Mouse (Mus musculus) kidney, embryonic 15.5 days (tissue): ENCODE measurements around the gene Taf6l. TPM values are rescaled to one million over a fixed set of nuclear protein-coding genes. Genes with fewer than 3 reads are reported as not detected.

Experiments used
- ATAC-seq: fragments of 200-750 bp; cut with Nextera tagmentation; replicated peaks from 2 replicates; pipeline ENCODE4 v1.8.0; 2017; ENCODE audit warnings: moderate TSS enrichment; ENCODE audit not compliant: low FRiP score
- H3K27ac ChIP-seq: fragments of 300-500 bp; sonication (generic); 2 replicates; pipeline ENCODE4 v1.5.1; 2015; ENCODE audit warnings: mild to moderate bottlenecking, inconsistent platforms
- H3K27me3 ChIP-seq: fragments of 300-500 bp; sonication (generic); 2 replicates; pipeline ENCODE4 v1.6.1; 2015; ENCODE audit warnings: inconsistent platforms
- H3K36me3 ChIP-seq: fragments of 300-500 bp; sonication (generic); 2 replicates; pipeline ENCODE4 v1.6.1; 2015; ENCODE audit warnings: inconsistent platforms
- H3K4me1 ChIP-seq: fragments of 300-500 bp; sonication (generic); 2 replicates; pipeline ENCODE4 v1.6.1; 2015; ENCODE audit warnings: inconsistent platforms
- H3K4me2 ChIP-seq: fragments of 300-500 bp; sonication (generic); 2 replicates; pipeline ENCODE4 v1.6.1; 2015; ENCODE audit warnings: moderate library complexity, mild to moderate bottlenecking, inconsistent platforms
- H3K4me3 ChIP-seq: fragments of 300-500 bp; sonication (generic); replicated peaks from 2 replicates; pipeline ENCODE4 v1.5.1; 2015; ENCODE audit warnings: mild to moderate bottlenecking, inconsistent platforms
- H3K9ac ChIP-seq: fragments of 300-500 bp; sonication (generic); 2 replicates; pipeline ENCODE4 v1.6.1; 2015; ENCODE audit warnings: mild to moderate bottlenecking, inconsistent platforms
- H3K9me3 ChIP-seq: fragments of 300-500 bp; sonication (generic); replicated peaks from 2 replicates; pipeline ENCODE4 v1.6.1; 2016; ENCODE audit warnings: inconsistent platforms
- WGBS: fragments of 180-500 bp; shearing (Covaris S2); methylation state at CpG from one replicate; pipeline ENCODE4 v1.1.7; 2015; ENCODE audit warnings: mixed read lengths; 5-methylcytosine and 5-hydroxymethylcytosine counted together
- microRNA-seq: library from miRNA; unstranded; fragments of <30 nt; microRNA quantifications from one replicate; pipeline ENCODE4, GENCODE M21; 2016
- polyA plus RNA-seq: library from polyadenylated mRNA; unstranded; fragments of >200 nt; fragmentation: Nextera tagmentation; extraction: Ambion mirVana; gene quantifications from 2 replicates; pipeline ENCODE4 v1.2.1, GENCODE M21; 2015

The Taf6l gene
- polyA plus RNA-seq, 1 experiment from 2014 or later, result 35.1 TPM

GRCm38 (mm10) chr19:8727495-8728114 lies 58.6 kb downstream of the Taf6l start:
- Histone ChIP-seq H3K4me2 (no peak overlapping the region), H3K9me3 (no peaks in the 10 kb centered on the region), H3K27ac (0 out of 2 replicates have a peak overlapping the region, but pooled peaks have one; percentile 13), H3K36me3 (peaks cover 31% of the 10 kb centered on the region), H3K27me3 (no peaks in the 10 kb centered on the region), H3K4me3 (no peak overlapping the region), H3K9ac (no peak overlapping the region), H3K4me1 (peaks cover 23% of the 10 kb centered on the region)
- WGBS, result 21% methylated on average over 5 of the region's 5 CpGs
- ATAC-seq, result no peak

- peaks cover 31% of the 10 kb centered on the region for H3K36me3 ChIP-seq
- no peaks in the 10 kb centered on the region for H3K27me3 ChIP-seq
- no peak for ATAC-seq
- peaks cover 30% of the 10 kb centered on the region for H3K4me1 ChIP-seq
- WGBS, result 21% methylated on average over 3 of the region's 3 CpGs
- no peak overlapping the region for H3K4me3 ChIP-seq
- H3K27ac ChIP-seq, result no peak overlapping the region; the same call in 1 of the 2 replicates
- peak overlapping the region; percentile 70; the same call in 1 of the 2 replicates for H3K4me2 ChIP-seq
- H3K9ac ChIP-seq, result no peak overlapping the region
- no peaks in the 10 kb centered on the region for H3K9me3 ChIP-seq
Measured at GRCm38 (mm10) chr19:8726609-8727390, 59.4 kb downstream of the Taf6l start.

GRCm38 (mm10) chr19:8725081-8725613 lies 61.1 kb downstream of the Taf6l start:
- Histone ChIP-seq H3K27ac (peak overlapping the region; percentile 94), H3K27me3 (no peaks in the 10 kb centered on the region), H3K4me3 (peak overlapping the region; percentile 84), H3K36me3 (peaks cover 31% of the 10 kb centered on the region), H3K9me3 (no peaks in the 10 kb centered on the region), H3K9ac (peak overlapping the region; percentile 96), H3K4me1 (peaks cover 36% of the 10 kb centered on the region), H3K4me2 (peak overlapping the region; percentile 70)
- 46% methylated on average over 4 of the region's 4 CpGs for WGBS
- no peak for ATAC-seq

Small RNA genes lying within 50 kb of the gene (microRNA-seq; reads per million reads assigned to microRNA genes)
- gene Mir6992, result not detected

Other genes starting within 250 kb of the Taf6l start
- 6.8 and 8.3 TPM in 2 replicates for gene Slc22a8, start 195.2 kb downstream of the Taf6l start, polyA plus RNA-seq
- gene Slc22a6, start 168.4 kb downstream of the Taf6l start, polyA plus RNA-seq, result 21.6 and 26.5 TPM in 2 replicates
- gene Chrm1, start 122.6 kb downstream of the Taf6l start, polyA plus RNA-seq, result 0.06 and 0.14 TPM in 2 replicates
- gene Slc3a2, start 63.0 kb downstream of the Taf6l start, polyA plus RNA-seq, result 115 and 123 TPM in 2 replicates
- 90.1 and 94.2 TPM in 2 replicates for gene Wdr74, start 50.6 kb downstream of the Taf6l start, polyA plus RNA-seq
- 2.0 and 2.6 TPM in 2 replicates for gene 1700092M07Rik, start 45.7 kb downstream of the Taf6l start, polyA plus RNA-seq
- gene Stx5a, start 45.0 kb downstream of the Taf6l start, polyA plus RNA-seq, result 132 and 145 TPM in 2 replicates
- gene Nxf1, start 29.3 kb downstream of the Taf6l start, polyA plus RNA-seq, result 183 and 189 TPM in 2 replicates
- 206 and 220 TPM in 2 replicates for gene Tmem223, start 15.4 kb downstream of the Taf6l start, polyA plus RNA-seq
- gene Tmem179b, start 11.9 kb downstream of the Taf6l start, polyA plus RNA-seq, result 83.6 and 85.6 TPM in 2 replicates
- gene Polr2g, start 12.2 kb upstream of the Taf6l start, polyA plus RNA-seq, result 172 and 187 TPM in 2 replicates
- gene Zbtb3, start 16.1 kb upstream of the Taf6l start, polyA plus RNA-seq, result 5.1 and 5.7 TPM in 2 replicates
- 61.7 and 62.7 TPM in 2 replicates for gene Ttc9c, start 32.9 kb upstream of the Taf6l start, polyA plus RNA-seq
- gene Hnrnpul2, start 33.6 kb upstream of the Taf6l start, polyA plus RNA-seq, result 5.6 and 6.4 TPM in 2 replicates
- not detected in 2 replicates for gene AC129217.1, start 43.4 kb upstream of the Taf6l start, polyA plus RNA-seq
- 52.1 and 58.1 TPM in 2 replicates for gene Bscl2, start 51.0 kb upstream of the Taf6l start, polyA plus RNA-seq
- 4.8 and 8.5 TPM in 2 replicates for gene Gng3, start 52.8 kb upstream of the Taf6l start, polyA plus RNA-seq
- gene Lrrn4cl, start 64.4 kb upstream of the Taf6l start, polyA plus RNA-seq, result 0.84 and 1.3 TPM in 2 replicates
- 192 and 195 TPM in 2 replicates for gene Ubxn1, start 85.1 kb upstream of the Taf6l start, polyA plus RNA-seq
- gene Uqcc3, start 94.5 kb upstream of the Taf6l start, polyA plus RNA-seq, result 69.5 and 72.8 TPM in 2 replicates
- 82.3 and 111 TPM in 2 replicates for gene Lbhd1, start 97.3 kb upstream of the Taf6l start, polyA plus RNA-seq
- not detected in 2 replicates for gene Gm49403, start 97.5 kb upstream of the Taf6l start, polyA plus RNA-seq
- gene 1810009A15Rik, start 102.4 kb upstream of the Taf6l start, polyA plus RNA-seq, result 100 TPM in 2 replicates
- gene Gm49416, start 102.5 kb upstream of the Taf6l start, polyA plus RNA-seq, result not detected in 2 replicates
- 42.4 and 47.4 TPM in 2 replicates for gene Ints5, start 106.6 kb upstream of the Taf6l start, polyA plus RNA-seq
- 126 and 130 TPM in 2 replicates for gene Ganab, start 111.7 kb upstream of the Taf6l start, polyA plus RNA-seq
- gene B3gat3, start 134.0 kb upstream of the Taf6l start, polyA plus RNA-seq, result 51.2 and 51.8 TPM in 2 replicates
- gene Rom1, start 142.9 kb upstream of the Taf6l start, polyA plus RNA-seq, result 3.9 and 4.9 TPM in 2 replicates
- gene Eml3, start 143.1 kb upstream of the Taf6l start, polyA plus RNA-seq, result 28.7 and 33.5 TPM in 2 replicates
- 166 and 168 TPM in 2 replicates for gene Mta2, start 155.5 kb upstream of the Taf6l start, polyA plus RNA-seq
- 32.9 and 33.5 TPM in 2 replicates for gene Tut1, start 167.4 kb upstream of the Taf6l start, polyA plus RNA-seq
- gene Eef1g, start 180.6 kb upstream of the Taf6l start, polyA plus RNA-seq, result 467 and 476 TPM in 2 replicates
- 17.3 and 18.2 TPM in 2 replicates for gene Ahnak, start 202.9 kb upstream of the Taf6l start, polyA plus RNA-seq